Mouse (Mus musculus) stomach, postnatal 0 days (tissue): Measurements from ENCODE around the gene Pdzd2.

Experiments
- CTCF ChIP-seq: IDR thresholded peaks from 2 replicates; pipeline ENCODE4 v1.5.1; 2016; ENCODE audit warnings: antibody characterized with exemption, low read depth, mild to moderate bottlenecking, moderate library complexity
- EP300 ChIP-seq: optimal IDR thresholded peaks from 2 replicates; pipeline ENCODE3; 2016; ENCODE audit warnings: antibody characterized with exemption

DNA sequence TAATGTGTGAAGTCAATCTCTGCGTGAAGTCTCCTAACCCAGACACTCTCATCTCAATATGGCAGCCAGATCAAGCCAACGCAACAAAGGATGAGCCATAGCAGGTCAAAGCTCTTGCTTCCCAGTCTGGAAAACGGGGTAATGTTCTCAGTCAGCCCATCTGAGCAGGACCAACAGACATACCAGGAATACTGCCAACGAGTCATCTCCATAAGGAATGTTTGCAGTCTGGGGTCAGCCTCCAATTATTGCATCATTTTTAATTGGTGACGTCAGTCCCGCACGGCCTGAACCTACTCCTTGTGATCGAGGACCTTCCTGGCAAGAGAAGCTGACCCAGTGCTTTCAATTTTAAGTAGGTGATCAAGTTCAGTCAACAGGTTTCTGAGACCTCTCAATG, 100.5 kb downstream of the Pdzd2 start:
- no peak for TF ChIP-seq EP300
- TF ChIP-seq CTCF = no peak
